Mouse (Mus musculus): ENCODE measurements at regions not wholly inside any gene's neighbourhood (a gene's known extent, or its start where the extent isn't known, plus 50 kb on each side); places are given as distances from the start of the nearest gene placed in this dataset.
"Not testable (repeated sequence)": the region's sequence is repeated elsewhere in the genome, so short reads cannot be mapped to it uniquely, and the experiment has no call there.

GRCm38 (mm10) chr1:149463930-149464329 lies 497.2 kb downstream of the Pla2g4a start:
- intact Hi-C loops (cut with DNase I) = no loop called here

GRCm38 (mm10) chr1:149449801-149450493 lies 511.1 kb downstream of the Pla2g4a start:
- DNase-seq = no peak
- intact Hi-C loops (cut with DNase I) = no loop called here

More at GRCm38 (mm10) chr1:149463930-149464329, 497.2 kb downstream of the Pla2g4a start:
- DNase-seq = no peak

- intact Hi-C loops (cut with DNase I) = no loop called here
- DNase-seq = no peak
Observed at GRCm38 (mm10) chr1:149448516-149448915, 512.6 kb downstream of the Pla2g4a start.

- intact Hi-C loops (cut with DNase I) = no loop called here
- no peak for DNase-seq
Observed at GRCm38 (mm10) chr1:149411009-149411408, 550.1 kb downstream of the Pla2g4a start.

GRCm38 (mm10) chr1:149405367-149405766 lies 555.7 kb downstream of the Pla2g4a start:
- no peak for DNase-seq
- intact Hi-C loops (cut with DNase I) = no loop called here

- DNase-seq = peak; percentile 17 to 28
- intact Hi-C loops (cut with DNase I) = no loop called here
Observed at GRCm38 (mm10) chr1:149388706-149389105, 572.4 kb downstream of the Pla2g4a start.

GRCm38 (mm10) chr1:149351338-149351907 lies 609.7 kb downstream of the Pla2g4a start:
- DNase-seq = no peak
- intact Hi-C loops (cut with DNase I) = no loop called here

GRCm38 (mm10) chr1:149347359-149347758 lies 613.7 kb downstream of the Pla2g4a start:
- intact Hi-C loops (cut with DNase I) = no loop called here

GRCm38 (mm10) chr1:149338158-149338557 lies 622.9 kb downstream of the Pla2g4a start:
- intact Hi-C loops (cut with DNase I) = no loop called here
- no peak for DNase-seq

More at GRCm38 (mm10) chr1:149347359-149347758, 613.7 kb downstream of the Pla2g4a start:
- DNase-seq = no peak

GRCm38 (mm10) chr1:149332239-149332638 lies 628.9 kb downstream of the Pla2g4a start:
- intact Hi-C loops (cut with DNase I) = no loop called here
- no peak for DNase-seq

- no peak for DNase-seq
- intact Hi-C loops (cut with DNase I) = no loop called here
Observed at GRCm38 (mm10) chr1:149327171-149327570, 633.9 kb downstream of the Pla2g4a start.

- intact Hi-C loops (cut with DNase I) = no loop called here
- no peak for DNase-seq
Observed at GRCm38 (mm10) chr1:149323095-149323494, 638.0 kb downstream of the Pla2g4a start.

GRCm38 (mm10) chr1:149289725-149290124 lies 671.4 kb downstream of the Pla2g4a start:
- DNase-seq = no peak
- intact Hi-C loops (cut with DNase I) = no loop called here

GRCm38 (mm10) chr1:149274932-149275331 lies 686.2 kb downstream of the Pla2g4a start:
- intact Hi-C loops (cut with DNase I) = no loop called here
- DNase-seq = no peak

GRCm38 (mm10) chr1:149256866-149257265 lies 704.2 kb downstream of the Pla2g4a start:
- DNase-seq = no peak
- intact Hi-C loops (cut with DNase I) = no loop called here

GRCm38 (mm10) chr1:149254141-149254540 lies 706.9 kb downstream of the Pla2g4a start:
- intact Hi-C loops (cut with DNase I) = no loop called here
- no peak for DNase-seq

- DNase-seq = no peak
- intact Hi-C loops (cut with DNase I) = no loop called here
Observed at GRCm38 (mm10) chr1:149238329-149239015, 722.6 kb downstream of the Pla2g4a start.

- intact Hi-C loops (cut with DNase I); DNase-seq: not testable (repeated sequence)
Observed at GRCm38 (mm10) chr1:149227170-149227569, 733.9 kb downstream of the Pla2g4a start.

GRCm38 (mm10) chr1:149226400-149226799 lies 734.7 kb downstream of the Pla2g4a start:
- DNase-seq = no peak
- intact Hi-C loops (cut with DNase I) = no loop called here

- intact Hi-C loops (cut with DNase I) = no loop called here
Observed at GRCm38 (mm10) chr1:149202631-149203030, 758.5 kb downstream of the Pla2g4a start.

GRCm38 (mm10) chr1:149199284-149199683 lies 761.8 kb downstream of the Pla2g4a start:
- intact Hi-C loops (cut with DNase I) = no loop called here
- DNase-seq = no peak

More at GRCm38 (mm10) chr1:149202631-149203030, 758.5 kb downstream of the Pla2g4a start:
- DNase-seq = no peak

- intact Hi-C loops (cut with DNase I) = no loop called here
- no peak for DNase-seq
Observed at GRCm38 (mm10) chr1:149198854-149199253, 762.2 kb downstream of the Pla2g4a start.

Data from gastrocnemius, postnatal 36 days (tissue).